Mouse (Mus musculus) adrenal gland, postnatal 36 days (tissue): ENCODE results near the gene Atcay. TPM values are rescaled to one million over a fixed set of nuclear protein-coding genes. Genes with fewer than 3 reads are reported as not detected.
"Not testable (repeated sequence)": the region's sequence is repeated elsewhere in the genome, so short reads cannot be mapped to it uniquely, and the experiment has no call there.

Experiments
- DNase-seq, 2 experiments: peaks; one replicate each; pipeline ENCODE4 v3.0.0; 2021; ENCODE audit warnings: mixed read lengths in 1 of 2
- total RNA-seq, 2 experiments: library from RNA; stranded (reverse); gene quantifications; 2 replicates each; pipeline ENCODE4 v1.2.3; 2021

Gene Atcay
- total RNA-seq, 2 experiments from 2014 or later, result 1.5 to 2.6 TPM

GRCm38 (mm10) chr10:81242021-81242420 is 11.4 kb upstream of the Atcay start:
- no peak for DNase-seq

GRCm38 (mm10) chr10:81240876-81241275 is 10.2 kb upstream of the Atcay start:
- DNase-seq, result peak; percentile 59 to 72

GRCm38 (mm10) chr10:81238618-81239017 is 8.0 kb upstream of the Atcay start:
- DNase-seq, result no peak

DNA sequence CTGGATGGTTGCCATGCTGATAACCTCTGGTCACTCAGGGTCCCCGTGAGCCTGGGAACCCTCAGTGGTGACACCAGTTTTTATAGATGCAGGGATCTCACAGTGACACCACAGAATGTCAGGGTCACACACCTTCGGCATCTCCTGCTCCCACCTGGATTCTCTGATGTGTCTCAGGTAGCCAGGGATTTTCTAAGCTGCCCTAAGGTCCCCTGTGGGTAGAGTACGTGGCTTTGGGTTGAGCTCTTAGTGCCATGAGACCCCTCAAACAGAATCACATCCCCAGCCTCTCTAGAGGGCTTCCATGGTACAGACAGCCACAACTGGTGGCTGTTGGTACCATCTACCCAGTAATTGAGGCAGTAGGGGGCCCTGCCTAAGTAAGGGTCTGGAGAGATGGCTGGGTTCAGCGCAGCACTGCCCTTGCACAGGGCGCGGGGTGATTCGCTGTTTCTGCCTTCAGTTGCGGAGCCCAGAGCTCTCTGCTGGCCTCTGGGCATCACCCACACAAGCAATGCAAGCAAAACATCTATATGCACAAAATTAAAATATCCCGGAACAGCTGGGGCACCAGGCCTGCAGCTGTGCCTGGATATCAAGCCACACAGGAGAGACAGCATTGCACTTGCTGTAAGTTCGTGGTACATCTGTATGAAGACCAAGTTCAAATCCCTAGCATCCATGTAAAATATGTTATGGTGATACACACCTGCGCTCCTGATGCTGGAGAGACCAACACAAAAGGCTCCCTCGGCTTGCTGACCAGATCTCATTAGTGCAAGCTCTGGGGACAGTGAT is 6.0 kb upstream of the Atcay start:
- no peak for DNase-seq

- peak in 1 of 2 experiments; percentile 30 for DNase-seq
Observed at GRCm38 (mm10) chr10:81234206-81234605, 3.6 kb upstream of the Atcay start.

GRCm38 (mm10) chr10:81233226-81233585 is 2.6 kb upstream of the Atcay start:
- no peak for DNase-seq

DNA sequence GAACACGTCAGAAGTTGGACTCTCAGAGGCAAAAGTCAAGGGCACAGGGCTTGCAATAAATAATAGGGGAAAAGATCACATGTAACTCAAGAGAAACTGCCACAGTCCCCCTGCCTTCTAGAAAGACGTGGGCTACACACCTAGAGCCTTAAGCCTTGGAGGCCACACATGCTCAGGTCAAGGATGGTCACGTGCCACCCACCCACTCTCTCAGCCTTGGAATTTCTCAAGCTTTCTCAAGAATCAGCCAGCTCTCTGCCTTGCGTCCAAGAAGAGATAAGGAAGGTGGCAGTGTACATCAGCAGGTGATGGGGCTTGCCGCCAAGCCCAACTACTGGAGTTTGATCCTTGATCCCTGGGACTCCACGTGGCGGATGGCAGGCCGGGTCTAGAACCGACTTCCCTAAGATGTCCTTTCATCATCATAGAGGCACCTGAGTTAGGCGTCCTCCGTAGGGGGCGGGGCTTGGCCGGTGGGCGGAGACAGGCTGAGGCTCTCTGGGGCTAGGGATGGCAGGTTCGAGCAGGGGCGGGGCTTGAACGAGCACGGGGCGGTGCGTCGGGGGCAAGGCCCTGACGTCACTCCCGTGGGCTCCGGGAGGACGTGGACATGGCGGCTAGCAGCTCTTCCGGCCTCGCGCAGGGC is 2.1 kb upstream of the Atcay start, which contains the start of gene Zfr2:
TSS of gene Zfr2 (plus strand) at position 576 of the 646 bp plus-strand sequence.
- DNase-seq, result peak; percentile 94 to 98

DNA sequence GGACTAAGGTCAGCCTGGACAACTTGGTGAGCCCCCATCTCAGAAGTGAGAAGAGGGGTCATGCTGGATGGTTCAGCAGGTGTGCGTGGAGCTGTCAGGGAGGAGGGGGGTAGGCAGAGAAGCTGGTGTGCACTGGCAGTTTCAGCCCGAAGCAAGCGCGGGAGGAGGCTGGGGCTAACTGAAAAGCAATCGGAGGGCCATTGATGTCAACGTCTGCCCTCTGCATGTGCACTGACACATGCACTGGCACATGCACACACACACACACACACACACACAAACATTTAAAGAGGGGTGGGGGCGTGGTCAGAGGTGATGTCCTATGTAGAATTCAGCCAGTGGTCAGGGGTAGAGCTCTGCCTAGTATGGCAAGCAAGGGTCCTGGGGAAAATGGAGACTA is 803 bp upstream of the Atcay start:
- no peak for DNase-seq

DNA sequence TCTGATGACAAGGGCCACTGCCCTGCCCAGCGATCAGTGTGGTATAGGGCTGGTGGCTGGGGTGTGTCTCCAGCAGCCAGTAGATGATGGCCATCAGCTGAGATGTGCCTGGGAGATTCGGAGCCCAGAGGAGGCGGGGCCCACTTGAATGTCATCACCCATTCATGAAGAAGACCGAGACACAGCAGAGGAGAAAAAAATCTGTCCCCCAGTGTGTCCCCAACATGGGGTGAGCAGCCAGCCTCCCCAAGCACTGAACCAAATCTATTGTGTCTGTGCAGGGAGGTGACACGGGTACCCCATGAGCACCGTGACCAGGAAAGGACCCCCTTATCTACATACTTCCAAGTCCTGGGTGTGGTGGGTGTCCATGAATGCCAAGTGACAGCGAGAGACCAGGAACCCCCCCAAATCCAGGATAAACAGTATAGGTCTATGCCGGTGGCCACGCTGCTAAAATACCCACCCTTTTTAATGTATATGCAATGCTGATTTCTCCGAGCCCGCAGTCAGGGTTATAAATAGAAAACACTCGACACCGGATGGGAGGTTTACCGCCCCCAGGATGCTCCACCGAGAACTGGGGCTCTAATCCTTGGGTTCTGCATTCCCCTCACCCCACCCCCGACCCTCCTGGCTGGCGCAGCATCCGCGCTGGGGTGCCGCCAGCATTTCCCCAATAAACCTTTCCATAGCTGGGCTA is 747 bp downstream of the Atcay start:
- no peak for DNase-seq

DNA sequence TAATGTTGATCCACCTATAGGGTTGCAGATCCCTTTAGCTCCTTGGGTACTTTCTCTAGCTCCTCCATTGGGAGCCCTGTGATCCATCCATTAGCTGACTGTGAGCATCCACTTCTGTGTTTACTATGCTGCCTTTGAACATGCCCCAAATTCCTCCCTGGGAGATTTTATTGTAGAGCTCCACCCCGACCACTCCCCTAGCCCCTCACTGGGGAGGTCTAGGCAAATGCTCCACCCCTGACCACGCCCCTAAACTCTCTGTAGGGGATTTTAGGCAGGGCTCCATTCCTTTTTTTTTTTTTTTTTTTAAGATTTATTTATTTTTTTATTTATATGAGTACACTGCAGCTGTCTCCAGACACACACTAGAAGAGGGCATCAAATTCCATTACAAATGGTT is 6.9 kb downstream of the Atcay start:
- DNase-seq, result not testable (repeated sequence)

- DNase-seq, result peak in 1 of 2 experiments; percentile 59
Observed at GRCm38 (mm10) chr10:81221402-81222015, 9.1 kb downstream of the Atcay start.

DNA sequence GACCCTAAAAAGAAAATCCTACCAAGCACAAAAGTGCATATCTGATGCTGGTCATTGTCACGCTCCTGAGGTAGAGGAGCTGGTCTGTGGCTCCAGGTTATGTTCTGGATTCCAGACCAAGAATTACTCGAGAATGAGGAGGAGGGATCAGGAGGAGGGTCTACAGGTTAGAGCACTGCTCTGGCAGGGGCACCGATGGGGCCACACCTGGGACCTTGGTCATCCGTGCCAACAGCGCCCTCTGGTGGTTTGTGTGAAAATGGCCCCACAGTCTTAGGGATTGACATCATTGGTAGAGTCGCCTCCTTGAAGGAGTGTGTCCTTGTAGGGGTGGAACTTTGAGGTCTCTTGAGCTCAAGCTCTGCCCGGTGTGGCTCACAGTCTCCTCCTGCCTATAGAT is 12.7 kb downstream of the Atcay start:
- DNase-seq, result peak; percentile 66 to 77

DNA sequence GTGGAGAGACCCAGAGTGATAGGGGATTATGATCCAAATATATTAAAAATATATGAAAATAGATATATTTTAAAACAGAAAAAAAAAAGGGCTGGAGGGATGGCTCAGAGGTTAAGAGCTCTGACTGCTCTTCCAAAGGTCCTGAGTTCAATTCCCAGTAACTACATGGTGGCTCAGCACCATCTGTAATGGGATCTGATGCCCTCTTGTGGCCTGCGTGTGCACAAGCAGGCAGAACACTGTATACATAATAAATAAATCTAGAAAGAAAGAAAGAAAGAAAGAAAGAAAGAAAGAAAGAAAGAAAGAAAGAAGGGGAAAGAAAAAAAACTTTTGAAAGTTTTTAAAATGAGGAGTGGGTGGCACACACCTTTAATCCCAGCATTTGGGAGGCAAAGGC is 13.4 kb downstream of the Atcay start:
- not testable (repeated sequence) for DNase-seq

- DNase-seq, result no peak
Observed at GRCm38 (mm10) chr10:81216810-81217209, 13.8 kb downstream of the Atcay start.

DNA sequence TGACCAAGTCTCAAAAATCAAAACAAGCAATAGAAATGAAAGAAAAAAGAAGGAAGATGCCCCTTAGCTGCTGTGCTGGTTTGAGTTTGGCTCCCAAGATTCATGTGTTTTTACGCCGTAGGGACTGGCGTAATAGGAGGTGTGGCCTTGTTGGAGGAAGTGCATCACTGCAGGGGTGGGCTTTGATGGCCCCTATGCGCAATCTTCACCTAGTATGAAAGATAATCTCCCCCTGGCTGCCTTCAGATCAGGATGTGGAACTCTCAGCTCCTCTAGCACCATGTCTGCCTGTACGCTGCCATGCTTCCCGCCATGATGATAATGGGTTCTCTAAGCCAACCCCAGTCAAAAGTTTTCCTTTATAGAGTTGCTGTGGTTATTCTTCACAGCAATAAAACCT is 14.4 kb downstream of the Atcay start:
- DNase-seq, result no peak

- no peak for DNase-seq
Observed at GRCm38 (mm10) chr10:81210154-81210553, 20.5 kb downstream of the Atcay start.

DNA sequence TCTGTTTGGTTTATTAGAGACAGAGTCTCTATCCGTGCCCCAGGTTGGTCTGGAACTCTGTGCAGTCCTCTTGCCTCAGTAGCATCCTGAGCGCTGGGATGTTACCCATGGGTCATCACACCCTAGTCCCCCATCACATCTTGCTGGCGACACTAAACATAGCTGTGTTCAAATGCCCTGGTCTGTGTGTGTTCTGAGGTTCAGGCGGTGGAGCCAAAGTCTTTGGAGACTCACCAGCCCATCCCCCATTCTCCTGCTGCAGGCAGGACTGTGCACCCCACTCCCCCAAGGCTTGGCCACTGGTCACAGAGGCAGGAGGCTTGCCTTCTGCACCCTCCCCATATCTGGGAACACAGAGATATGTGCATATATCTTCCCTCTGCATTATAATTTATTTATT is 26.5 kb downstream of the Atcay start:
- no peak for DNase-seq

DNA sequence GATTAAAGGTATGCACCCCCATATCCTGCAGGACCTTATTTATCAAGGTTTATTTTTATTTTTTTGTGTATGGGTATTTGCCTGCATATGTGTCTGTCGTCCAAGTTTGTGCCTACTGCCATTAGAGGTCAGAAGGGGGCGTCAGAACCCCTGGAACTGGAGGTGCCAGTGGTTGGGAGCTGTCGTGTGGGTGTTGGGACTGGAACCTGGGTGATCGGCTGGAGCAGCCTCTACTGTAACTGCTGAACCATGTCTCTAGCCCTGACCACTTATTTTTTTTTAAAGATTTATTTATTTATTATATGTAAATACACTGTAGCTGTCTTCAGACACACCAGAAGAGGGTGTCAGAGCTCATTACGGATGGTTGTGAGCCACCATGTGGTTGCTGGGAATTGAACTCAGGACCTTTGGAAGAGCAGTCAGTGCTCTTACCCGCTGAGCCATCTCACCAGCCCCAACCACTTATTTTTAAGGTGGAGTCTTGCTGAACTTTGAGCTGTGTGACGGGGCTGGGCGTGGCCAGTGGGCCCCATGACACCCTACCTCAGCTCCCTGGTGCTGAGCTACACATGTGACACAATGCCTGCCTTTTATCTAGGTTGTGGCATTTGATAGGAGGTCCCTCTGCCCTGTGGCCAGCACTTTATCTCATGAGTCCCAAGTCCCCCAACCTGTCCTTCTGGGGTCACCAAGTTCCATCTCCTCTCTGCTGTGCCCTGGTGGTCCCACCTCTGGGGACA is 27.5 kb downstream of the Atcay start:
- no peak for DNase-seq

DNA sequence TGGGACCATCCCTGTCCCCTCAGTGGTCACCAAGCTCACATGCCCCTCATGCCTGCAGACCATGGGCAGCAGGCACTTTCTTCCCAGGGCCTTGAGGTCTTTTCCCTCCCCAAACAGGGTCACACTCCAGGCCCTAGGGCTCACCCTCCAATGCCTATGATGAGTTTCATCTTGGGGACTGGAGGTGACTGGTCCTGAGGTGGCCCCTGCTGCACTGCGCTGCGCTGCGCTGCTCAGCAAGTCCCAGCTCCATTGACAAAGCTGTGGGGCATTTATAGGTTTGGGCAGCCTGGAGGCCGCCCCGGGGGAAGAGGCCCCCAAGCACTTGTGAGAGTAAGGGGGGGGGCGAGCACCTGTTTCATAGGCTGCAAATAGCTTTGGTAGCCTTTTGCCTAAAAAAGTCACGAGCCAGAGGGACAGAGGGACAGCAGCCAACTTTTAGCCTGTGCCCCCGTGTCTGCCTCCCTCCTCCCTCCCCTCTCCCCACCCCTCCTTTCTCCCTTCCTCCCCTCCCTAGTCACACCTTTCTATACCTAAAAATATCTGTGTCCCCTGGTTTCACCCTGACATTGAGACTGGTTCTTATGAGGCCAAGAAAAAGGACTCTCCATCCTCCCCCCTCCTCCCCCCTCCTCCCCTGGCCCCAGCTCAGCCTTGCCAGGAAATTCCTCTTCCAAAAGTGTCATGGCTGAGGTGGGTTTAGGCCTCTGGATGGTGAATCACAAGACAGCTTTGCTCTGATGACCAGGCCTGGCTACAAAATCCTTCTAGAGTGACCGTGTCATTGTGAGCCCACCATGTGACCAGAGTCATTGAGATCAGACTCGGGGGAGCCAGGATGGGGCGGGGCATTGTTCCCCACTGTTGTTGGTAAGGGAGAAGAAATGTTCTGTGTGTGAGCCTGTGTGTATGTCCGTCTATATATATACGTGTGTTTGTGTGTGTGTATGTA is 28.6 kb downstream of the Atcay start, which contains the start of gene Nmrk2:
TSS of gene Nmrk2 (minus strand) at position 245 of the 952 bp plus-strand sequence.
- DNase-seq, result no peak

DNA sequence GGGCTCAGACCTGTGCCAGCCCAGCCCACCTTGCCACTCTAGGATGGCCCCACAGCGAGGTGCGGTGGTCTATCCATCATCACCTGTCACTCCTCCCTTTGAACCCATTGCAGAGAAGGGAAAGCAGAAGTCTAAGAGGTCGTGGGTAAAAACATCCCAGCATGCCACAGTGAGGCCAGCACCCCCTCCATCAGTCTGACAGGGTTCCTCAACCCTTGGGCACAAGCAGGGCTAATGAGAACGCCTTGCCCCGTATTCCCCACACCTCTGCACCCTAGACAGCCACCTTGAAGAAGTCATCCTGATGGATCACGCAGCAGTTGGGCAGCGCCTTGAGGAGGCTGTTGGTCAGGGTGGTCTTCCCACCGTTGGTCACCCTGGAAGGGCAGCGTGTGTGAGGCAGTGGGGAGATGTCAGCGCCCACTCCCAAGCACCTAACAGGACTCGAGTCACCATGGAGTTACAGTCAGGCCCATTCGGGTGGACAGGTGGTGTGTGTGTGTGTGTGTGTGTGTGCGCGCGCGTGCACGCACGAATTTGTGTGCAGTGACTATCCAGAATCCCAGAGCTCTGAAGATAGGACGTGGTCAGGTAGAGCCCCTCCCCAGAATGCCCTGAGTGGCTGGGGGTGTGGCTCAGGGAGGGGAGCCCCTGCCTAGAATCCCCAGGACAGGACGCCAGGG is 29.9 kb downstream of the Atcay start:
- no peak for DNase-seq
